Mouse (Mus musculus) regulatory T cell (primary cell): Measurements from ENCODE around the gene Adig.

Experiments
- in situ Hi-C: fragments of 300-600 bp; cut with MboI, MseI; formaldehyde crosslinking; loops from one replicate; pipeline ENCODE4 v1.15.1; 2025; ENCODE audit warnings: high pct_unique_total_duplicates

Adig gene

DNA sequence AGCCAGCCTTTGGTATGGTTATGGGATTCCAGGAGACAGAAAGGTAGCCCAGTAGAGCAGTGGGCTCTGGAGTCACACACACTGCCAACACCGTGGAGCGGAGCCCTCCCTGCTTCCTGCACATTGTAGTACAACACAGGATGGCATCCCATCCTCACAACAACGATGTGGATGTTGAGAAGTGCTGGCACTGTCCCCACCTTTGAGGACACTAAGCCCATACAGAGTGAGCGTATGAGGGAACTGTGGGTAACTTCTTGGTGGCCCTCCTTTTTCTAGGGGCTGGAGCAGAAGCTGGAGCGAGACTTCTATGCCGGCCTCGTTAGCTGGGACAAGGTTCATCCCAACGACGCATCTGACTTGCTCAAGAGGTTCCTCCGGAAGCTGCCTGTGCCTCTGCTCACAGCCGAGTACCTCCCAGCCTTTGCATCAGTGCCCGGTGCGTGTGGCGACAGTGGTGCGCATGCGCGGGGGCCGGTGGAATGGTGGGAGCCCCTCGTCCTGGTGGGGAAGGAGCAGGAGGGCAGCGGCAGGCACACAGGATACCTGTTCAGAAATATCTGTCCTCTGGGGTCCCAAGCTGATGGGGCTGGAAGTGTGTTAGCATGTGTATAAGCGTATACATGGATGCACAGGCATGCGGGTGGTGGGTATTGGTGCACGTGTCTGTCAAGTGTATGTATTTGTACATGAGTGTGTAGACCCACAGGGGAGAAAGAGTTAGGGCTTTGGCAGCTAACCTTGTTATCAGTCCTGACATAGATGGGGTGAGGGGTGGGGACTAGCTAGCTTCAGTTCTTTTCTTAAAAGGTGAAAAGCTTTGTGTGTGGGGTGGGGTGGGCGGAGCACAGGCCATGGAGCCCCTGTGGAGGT is 37.3 kb downstream of the Adig start:
- in situ Hi-C loops, result loop anchor here (5.0 to 10.0 kb wide), 4 partner anchors 108 to 1835 kb away; no protein-coding TSS in a partner anchor

DNA sequence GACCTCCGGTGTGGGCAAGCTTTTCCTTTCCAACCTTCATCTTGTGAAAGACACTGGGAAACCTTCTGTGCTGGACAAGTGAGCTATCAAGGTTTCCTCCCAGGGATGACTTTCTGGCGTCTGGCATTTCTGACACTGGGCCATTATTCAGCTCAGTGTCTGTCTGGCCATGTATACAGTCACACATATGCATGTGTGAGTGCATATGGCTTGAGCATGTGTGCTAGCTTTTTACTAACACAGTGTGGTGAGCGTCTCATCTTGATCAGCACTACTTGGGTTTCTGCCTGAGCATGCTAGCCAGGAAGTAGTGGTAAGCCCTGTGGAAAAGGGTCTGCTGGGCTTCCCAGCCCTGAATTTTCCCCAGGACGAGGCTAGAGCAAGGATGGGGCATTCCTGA is 38.9 kb downstream of the Adig start:
- in situ Hi-C loops, result loop anchor here (5.0 to 10.0 kb wide), 4 partner anchors 106 to 1836 kb away; no protein-coding TSS in a partner anchor

DNA sequence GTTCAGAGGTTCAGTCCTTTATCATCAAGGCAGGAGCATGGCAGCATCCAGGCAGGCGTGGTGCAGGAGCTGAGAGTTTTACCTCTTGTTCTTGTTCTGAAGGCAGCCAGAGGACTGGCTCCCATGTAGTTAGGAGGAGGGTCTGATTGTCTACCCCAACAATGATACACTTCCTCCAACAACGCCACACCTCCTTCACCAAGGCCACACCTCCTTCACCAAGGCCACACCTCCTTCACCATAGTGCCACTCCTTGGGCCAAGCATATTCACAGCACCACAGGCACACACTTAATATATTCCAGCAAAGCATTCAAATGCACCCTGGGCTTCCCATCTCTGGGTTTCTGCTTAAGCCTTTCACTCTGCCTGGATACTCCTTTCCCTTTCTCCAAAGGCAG is 42.9 kb downstream of the Adig start:
- in situ Hi-C loops, result loop anchor here (10.0 kb wide), 1 partner anchor 1840 kb away; no protein-coding TSS in a partner anchor

DNA sequence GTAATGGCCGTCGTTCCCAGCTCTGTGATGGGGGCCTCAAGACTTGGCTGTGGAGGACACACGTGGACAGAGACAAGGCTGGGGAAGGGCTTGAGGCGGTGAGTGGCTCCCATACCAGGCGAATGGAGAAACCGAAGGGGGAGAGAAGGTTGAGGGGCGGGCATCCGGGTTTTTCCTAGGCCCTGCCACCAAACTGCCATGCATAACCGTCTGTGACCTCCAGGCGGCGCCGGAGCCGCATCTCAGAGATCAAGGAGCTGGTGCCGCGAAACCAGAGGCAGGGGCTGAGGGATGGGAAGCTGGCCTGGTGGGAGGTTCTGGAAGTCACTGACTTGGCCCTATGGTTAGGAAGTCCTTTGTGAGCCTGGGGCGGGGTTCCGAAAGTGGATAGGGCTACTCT is 44.3 kb downstream of the Adig start:
- in situ Hi-C loops, result loop anchor here (10.0 kb wide), 1 partner anchor 1842 kb away; no protein-coding TSS in a partner anchor

DNA sequence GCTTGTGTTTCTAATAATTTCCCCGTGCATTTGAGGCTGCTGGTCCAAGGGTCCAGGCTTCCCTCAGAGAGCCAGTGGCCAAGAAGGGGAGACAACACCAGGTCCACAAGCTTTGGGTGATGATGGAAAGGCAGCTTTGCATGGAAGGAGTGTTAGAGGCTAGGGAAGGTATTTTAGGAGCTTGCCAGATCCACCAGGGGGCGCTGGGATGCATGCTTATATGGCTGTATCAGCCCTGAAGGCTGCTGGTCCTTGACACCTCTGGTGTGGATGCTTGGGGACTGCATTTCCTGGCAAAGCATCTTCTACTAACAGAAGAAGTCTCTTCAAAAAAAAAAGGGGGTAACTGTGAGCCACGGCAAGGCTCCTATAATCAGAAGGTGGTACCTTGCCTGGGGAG is 47.7 kb downstream of the Adig start:
- in situ Hi-C loops, result no loop called here

DNA sequence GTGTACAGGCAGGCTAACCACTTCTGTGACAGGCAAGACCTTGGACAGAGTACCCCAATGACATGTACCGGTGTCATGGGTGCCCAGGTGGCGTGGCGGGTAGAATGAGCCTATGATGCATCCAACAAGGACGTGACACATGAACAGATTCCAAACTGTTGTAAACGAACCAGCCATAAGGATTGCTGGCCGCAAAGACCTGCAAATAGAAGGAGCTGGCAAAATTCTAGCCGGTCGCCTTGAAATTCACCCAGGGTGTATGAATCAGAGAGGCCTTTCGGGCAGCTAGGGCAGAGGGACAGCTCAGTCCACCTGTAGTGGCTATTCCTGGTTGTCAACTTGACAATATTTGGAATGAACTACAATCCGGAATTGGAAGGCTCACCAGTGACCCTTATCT is 52.0 kb downstream of the Adig start:
- in situ Hi-C loops, result no loop called here

DNA sequence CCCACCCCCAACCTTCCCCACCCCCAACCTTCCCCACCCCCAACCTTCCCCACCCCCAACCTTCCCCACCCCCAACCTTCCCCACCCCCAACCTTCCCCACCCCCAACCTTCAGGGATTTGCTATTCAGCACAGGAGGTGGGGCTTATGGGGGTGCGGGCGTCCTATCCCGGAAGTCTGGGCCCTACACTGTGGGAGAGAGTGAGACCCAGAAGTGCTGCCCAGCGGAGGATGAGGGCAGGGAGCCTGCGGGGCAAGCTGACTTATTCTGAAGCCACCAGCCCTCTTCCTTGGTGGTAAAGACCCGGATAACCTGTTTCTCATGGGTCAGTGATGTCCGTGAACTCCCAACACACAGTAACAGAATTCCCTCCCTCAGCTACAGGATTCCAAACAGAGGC is 52.8 kb downstream of the Adig start:
- in situ Hi-C loops, result no loop called here

DNA sequence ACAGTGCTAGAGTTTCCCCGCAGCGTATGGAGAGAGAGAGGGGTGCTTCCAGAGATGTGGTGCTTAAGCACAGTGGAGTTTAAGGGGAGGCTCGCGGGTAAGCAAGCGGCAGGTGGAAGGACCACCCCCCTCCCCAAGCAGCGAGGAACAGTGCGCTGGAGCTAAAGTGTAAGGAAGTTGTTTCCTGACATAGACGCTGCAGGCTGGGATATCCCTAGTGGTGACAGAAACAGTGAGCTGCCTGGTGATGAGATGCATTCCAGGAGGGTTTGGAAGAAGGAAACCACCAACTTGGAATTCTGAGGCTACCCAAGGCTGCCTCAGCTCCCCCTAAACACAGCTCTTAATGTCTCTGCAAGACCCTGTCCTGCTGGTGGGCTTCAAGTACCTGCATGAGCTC is 53.4 kb downstream of the Adig start:
- in situ Hi-C loops, result no loop called here

DNA sequence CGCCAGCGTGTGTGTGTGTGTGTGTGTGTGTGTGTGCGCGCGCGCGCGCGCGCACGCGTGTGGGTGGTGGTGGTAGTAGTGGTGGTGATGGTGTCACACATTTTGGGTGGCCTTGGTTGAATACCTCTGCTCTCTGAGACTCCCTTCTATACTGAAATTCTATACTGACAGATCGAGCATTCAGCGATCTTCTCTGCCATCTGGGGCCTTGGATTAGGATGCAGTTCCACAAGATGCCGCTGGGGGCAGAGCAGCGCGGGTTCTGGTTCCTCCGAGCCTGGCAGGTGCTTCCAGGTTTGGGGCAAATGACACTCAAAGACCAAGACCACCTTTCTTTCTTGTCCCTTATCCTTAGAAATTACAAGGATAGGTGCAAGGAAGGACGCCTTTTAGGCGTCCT is 53.8 kb downstream of the Adig start:
- in situ Hi-C loops, result no loop called here

DNA sequence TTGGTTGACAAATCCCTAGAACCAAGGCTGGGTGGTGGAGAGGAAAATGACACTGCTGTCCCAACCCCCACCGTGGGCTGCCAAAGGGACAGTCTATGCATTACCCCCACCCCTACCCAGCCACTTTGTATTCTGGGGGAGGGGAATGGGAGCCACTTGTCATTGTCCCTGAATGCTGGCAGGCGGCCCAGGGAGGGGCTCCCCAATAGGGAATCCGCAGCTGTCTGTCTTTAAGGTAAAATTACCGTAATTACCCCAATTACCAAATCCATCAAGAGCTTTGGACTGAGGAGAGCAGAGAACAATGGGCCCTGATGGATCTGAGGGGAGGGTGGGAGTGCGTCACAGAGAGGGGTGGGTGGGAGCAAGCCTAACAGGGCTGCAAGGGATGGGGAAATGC is 54.3 kb downstream of the Adig start:
- in situ Hi-C loops, result no loop called here
